Mouse (Mus musculus) central nervous system, embryonic 11.5 days (tissue): Measurements from ENCODE around the gene Tnfsf9. TPM values are rescaled to one million over a fixed set of nuclear protein-coding genes. Genes with fewer than 3 reads are reported as not detected.

Source experiments
- polyA plus RNA-seq: library from polyadenylated mRNA; depleted of rRNA; stranded (reverse); fragments of >200 nt; gene quantifications from 2 replicates; pipeline ENCODE4 v1.2.3, GENCODE M21; 2012; rRNA removed

Tnfsf9 gene
- polyA plus RNA-seq = 6.2 and 6.5 TPM in 2 replicates

DNA sequence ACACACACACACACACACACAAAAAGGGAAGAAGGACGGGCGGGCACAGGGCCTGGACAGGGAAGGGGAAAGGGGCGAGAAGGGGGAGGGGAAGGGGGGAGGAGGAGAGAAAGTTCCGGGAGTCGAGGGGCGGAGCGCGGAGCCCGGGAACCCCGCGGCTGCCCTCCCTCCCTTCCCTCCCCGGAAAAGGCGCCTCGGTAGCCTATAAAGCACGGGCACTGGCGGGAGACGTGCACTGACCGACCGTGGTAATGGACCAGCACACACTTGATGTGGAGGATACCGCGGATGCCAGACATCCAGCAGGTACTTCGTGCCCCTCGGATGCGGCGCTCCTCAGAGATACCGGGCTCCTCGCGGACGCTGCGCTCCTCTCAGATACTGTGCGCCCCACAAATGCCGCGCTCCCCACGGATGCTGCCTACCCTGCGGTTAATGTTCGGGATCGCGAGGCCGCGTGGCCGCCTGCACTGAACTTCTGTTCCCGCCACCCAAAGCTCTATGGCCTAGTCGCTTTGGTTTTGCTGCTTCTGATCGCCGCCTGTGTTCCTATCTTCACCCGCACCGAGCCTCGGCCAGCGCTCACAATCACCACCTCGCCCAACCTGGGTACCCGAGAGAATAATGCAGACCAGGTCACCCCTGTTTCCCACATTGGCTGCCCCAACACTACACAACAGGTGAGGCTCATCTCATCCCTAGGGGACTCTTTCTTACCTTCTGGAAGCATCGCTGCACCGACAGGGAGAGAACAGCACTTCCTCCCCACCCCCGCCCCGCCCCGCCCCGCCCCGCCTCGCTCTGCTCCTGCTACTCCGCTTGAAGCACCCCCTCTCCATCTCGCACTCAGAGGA lies at the start of gene Tnfsf9:
Gene Tnfsf9, plus strand, starts transcription at position 145 of the 854 bp plus-strand sequence.

DNA sequence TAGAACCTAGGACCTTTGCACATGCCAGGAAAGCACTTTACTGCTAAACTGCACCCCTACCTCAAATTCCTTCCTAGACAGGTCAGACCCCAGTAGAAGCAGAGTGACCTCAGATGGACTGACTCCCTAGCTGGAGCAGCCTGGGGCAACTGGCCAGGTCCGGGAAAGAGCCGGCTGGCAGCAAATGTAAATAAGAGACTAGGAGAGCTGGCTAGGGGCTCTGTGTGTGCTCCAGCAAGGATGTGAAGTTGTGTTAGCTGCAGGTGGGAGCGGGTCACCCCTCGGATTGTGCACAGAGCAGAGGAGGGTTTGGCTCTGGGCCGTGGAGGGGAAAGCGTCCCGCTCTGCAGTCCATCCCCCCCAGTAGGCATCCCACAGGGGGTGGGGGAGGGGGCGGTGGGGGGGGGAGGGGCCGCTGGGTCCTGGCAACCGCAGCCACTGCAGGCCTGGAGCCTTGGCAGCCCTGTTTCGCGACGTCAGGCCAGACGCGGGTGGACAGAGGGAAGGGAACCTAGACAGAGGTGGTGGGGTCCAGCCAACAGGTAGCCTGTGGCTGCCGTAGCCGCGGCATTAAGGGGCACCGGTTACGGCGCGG lies 46.1 kb upstream of the Tnfsf9 start, which contains the start of gene Crb3:
Gene Crb3, plus strand, starts transcription at position 215 of the 595 bp plus-strand sequence.

GRCm38 (mm10) chr17:57059486-57059977 lies 45.6 kb upstream of the Tnfsf9 start, which contains the start of gene Slc25a23:
Gene Slc25a23 (minus strand): TSS chr17:57059863.

GRCm38 (mm10) chr17:57078336-57078735 lies 26.8 kb upstream of the Tnfsf9 start, which contains the start of gene Dennd1c:
Gene Dennd1c (minus strand): TSS chr17:57078514.

DNA sequence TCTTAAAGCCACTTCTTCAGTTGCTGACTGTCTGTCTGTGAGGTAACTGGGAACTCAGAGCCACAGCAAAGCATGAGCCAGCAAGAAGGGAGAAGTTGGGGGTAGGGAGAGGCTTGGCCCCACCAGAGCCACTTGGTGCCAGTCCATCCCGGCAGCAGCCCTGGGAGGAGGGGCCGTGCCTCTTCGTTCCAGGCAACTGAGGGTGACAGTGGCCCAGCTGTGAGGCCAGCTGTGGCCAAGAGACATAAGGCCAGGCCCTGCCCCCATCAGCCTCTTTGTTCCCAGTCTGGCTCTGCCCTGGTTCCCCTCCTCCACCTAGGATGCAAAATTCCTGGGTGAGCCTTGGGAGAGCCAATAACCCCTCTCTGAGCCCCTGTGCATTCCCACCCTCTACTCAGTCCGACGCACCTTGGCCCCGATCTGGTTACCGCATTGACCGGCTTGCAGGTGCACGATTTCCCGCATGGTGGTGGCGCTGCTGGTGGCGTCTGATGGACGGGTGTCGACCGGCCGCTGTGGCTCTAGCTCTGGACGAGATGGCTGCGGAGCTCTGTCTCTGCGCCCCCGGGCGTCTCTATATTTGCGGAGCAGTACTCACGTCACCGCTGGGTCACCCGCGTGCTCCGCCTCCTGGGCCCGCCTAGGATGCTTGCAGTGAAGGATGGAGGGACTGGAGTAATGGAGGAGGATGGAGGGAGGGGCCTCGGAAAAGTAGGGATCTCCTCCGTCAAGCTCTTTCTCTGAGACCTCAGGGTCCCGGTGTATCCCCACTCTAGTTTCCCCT lies 17.9 kb upstream of the Tnfsf9 start, which contains the start of gene Tubb4a:
Gene Tubb4a, minus strand, starts transcription at position 734 of the 784 bp plus-strand sequence.

GRCm38 (mm10) chr17:57148994-57149803 lies 44.1 kb downstream of the Tnfsf9 start, which contains the start of gene Cd70:
Gene Cd70 (minus strand): TSS chr17:57149777.

Other genes starting within 250 kb of the Tnfsf9 start
- gene Acsbg2, start 230.9 kb upstream of the Tnfsf9 start, polyA plus RNA-seq = not detected in 2 replicates
- gene 1700061G19Rik, start 229.8 kb upstream of the Tnfsf9 start, polyA plus RNA-seq = 0.04 TPM in 1 of 2 replicates, not detected in the other
- gene Mllt1, start 169.9 kb upstream of the Tnfsf9 start, polyA plus RNA-seq = 95.9 and 103 TPM in 2 replicates
- gene Acer1, start 123.2 kb upstream of the Tnfsf9 start, polyA plus RNA-seq = not detected in 2 replicates
- gene Clpp, start 115.0 kb upstream of the Tnfsf9 start, polyA plus RNA-seq = 96.5 and 130 TPM in 2 replicates
- gene Alkbh7, start 108.0 kb upstream of the Tnfsf9 start, polyA plus RNA-seq = 22.3 and 23.3 TPM in 2 replicates
- gene Pspn, start 105.3 kb upstream of the Tnfsf9 start, polyA plus RNA-seq = 0.17 TPM in 1 of 2 replicates, not detected in the other
- 82.8 and 142 TPM in 2 replicates for gene Gtf2f1, start 94.0 kb upstream of the Tnfsf9 start, polyA plus RNA-seq
- 0.05 and 0.08 TPM in 2 replicates for gene Gm17949, start 93.9 kb upstream of the Tnfsf9 start, polyA plus RNA-seq
- gene Khsrp, start 73.8 kb upstream of the Tnfsf9 start, polyA plus RNA-seq = 132 and 136 TPM in 2 replicates
- not detected in 2 replicates for gene Slc25a41, start 63.7 kb upstream of the Tnfsf9 start, polyA plus RNA-seq
- 0.85 and 1.8 TPM in 2 replicates for gene Crb3, start 46.2 kb upstream of the Tnfsf9 start, polyA plus RNA-seq
- 28.0 and 35.7 TPM in 2 replicates for gene Slc25a23, start 45.5 kb upstream of the Tnfsf9 start, polyA plus RNA-seq
- gene Dennd1c, start 26.8 kb upstream of the Tnfsf9 start, polyA plus RNA-seq = 3.9 and 5.1 TPM in 2 replicates
- 70.7 and 72.5 TPM in 2 replicates for gene Tubb4a, start 17.5 kb upstream of the Tnfsf9 start, polyA plus RNA-seq
- 0.20 and 0.22 TPM in 2 replicates for gene Cd70, start 44.5 kb downstream of the Tnfsf9 start, polyA plus RNA-seq
- 0.35 TPM in 2 replicates for gene Tnfsf14, start 88.9 kb downstream of the Tnfsf9 start, polyA plus RNA-seq
- 2.6 and 3.3 TPM in 2 replicates for gene C3, start 122.8 kb downstream of the Tnfsf9 start, polyA plus RNA-seq
- gene Gpr108, start 143.1 kb downstream of the Tnfsf9 start, polyA plus RNA-seq = 14.1 and 20.4 TPM in 2 replicates
- gene Trip10, start 144.1 kb downstream of the Tnfsf9 start, polyA plus RNA-seq = 28.3 and 33.5 TPM in 2 replicates
- 1.7 and 2.3 TPM in 2 replicates for gene Vav1, start 173.8 kb downstream of the Tnfsf9 start, polyA plus RNA-seq